Mouse (Mus musculus) midbrain, embryonic 16.5 days (tissue): ENCODE data around the gene Prkce. TPM values are rescaled to one million over a fixed set of nuclear protein-coding genes. Genes with fewer than 3 reads are reported as not detected.
A peak's percentile ranks its signal among the peaks of the same experiment; 100 is the strongest.

Experiments used
- ATAC-seq: fragments of 200-750 bp; cut with Nextera tagmentation; 2 replicates; pipeline ENCODE4 v1.8.0; 2017; ENCODE audit warnings: moderate TSS enrichment
- H3K27ac ChIP-seq: fragments of 300-500 bp; sonication (generic); 2 replicates; pipeline ENCODE4 v1.5.1; 2014; ENCODE audit warnings: mild to moderate bottlenecking, low read length, mixed read lengths
- H3K27me3 ChIP-seq: fragments of 300-500 bp; sonication (generic); 2 replicates; pipeline ENCODE4 v1.6.1; 2014; ENCODE audit warnings: low read depth, low read length, mixed read lengths; ENCODE audit not compliant: control insufficient read depth, insufficient read depth
- H3K36me3 ChIP-seq: fragments of 300-500 bp; sonication (generic); 2 replicates; pipeline ENCODE4 v1.6.1; 2014; ENCODE audit warnings: mild to moderate bottlenecking, low read length, moderate library complexity, mixed read lengths; ENCODE audit not compliant: control insufficient read depth, insufficient read depth
- H3K4me1 ChIP-seq: fragments of 300-500 bp; sonication (generic); 2 replicates; pipeline ENCODE4 v1.6.1; 2014; ENCODE audit warnings: mild to moderate bottlenecking, low read length, mixed read lengths; ENCODE audit not compliant: control insufficient read depth, insufficient read depth
- H3K4me2 ChIP-seq: fragments of 300-500 bp; sonication (generic); 2 replicates; pipeline ENCODE4 v1.6.1; 2014; ENCODE audit warnings: mild to moderate bottlenecking, low read length, mixed read lengths
- H3K4me3 ChIP-seq: fragments of 300-500 bp; sonication (generic); 2 replicates; pipeline ENCODE4 v1.5.1; 2014; ENCODE audit warnings: low read depth, mild to moderate bottlenecking, low read length, moderate library complexity, mixed read lengths
- H3K9ac ChIP-seq: fragments of 300-500 bp; sonication (generic); 2 replicates; pipeline ENCODE4 v1.6.1; 2014; ENCODE audit warnings: low read depth, low read length, mixed read lengths
- H3K9me3 ChIP-seq: fragments of 300-500 bp; sonication (generic); replicated peaks from 2 replicates; pipeline ENCODE4 v1.6.1; 2014; ENCODE audit warnings: mild to moderate bottlenecking, low read length, mixed read lengths; ENCODE audit not compliant: control insufficient read depth, poor library complexity, severe bottlenecking
- WGBS: fragments of 180-500 bp; shearing (Covaris S2); extraction: QIAGEN DNeasy Blood & Tissue Kit; methylation state at CpG from one replicate; pipeline ENCODE4 v1.1.7; 2014; 5-methylcytosine and 5-hydroxymethylcytosine counted together
- polyA plus RNA-seq: library from polyadenylated mRNA; unstranded; fragments of >200 nt; fragmentation: Nextera tagmentation; extraction: Ambion mirVana; gene quantifications from 2 replicates; pipeline ENCODE4 v1.2.1, GENCODE M21; 2015

The Prkce gene
- polyA plus RNA-seq, 1 experiment from 2014 or later: 41.5 TPM

DNA sequence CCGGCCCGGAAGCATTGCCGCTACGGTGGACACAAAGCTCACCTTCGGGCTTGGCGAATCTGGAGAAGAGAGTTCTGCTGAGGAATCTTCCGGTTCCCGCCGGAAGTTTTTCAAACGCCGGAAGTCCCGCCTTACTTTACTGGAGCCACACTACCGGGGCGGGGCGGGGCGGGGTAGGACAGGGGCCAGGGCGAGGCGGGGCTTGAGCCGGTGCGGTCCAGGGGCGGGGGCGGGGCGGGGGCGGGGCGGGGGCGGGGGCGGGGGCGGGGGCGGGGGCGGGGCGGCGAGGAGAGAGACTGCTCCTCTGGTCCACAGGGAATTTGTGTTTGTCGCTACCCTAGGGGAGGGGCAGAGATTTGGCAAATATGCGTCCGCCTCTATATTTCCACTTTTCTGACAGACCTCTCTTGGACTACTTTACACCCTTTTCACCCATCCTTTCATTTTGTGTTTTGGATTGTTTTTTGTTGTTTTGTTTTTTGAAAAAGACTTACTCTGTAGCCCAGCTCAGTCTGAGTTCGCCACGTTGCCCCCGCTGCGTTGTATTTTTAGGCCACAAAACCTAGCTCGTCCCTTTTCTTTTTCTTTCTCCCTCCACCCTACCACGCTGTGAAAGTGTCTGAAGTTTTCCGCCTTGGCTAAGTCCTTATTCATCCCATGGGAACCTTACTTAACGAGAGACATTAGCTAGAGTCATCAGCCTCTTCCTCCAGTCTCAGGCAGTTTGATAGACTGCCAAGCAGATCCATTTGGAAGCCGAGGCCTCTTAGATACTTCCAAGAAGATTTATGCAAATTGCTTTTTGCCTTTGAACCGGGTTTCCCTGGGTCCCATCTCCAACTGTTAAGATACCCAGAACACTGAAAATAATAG is 22.3 kb upstream of the Prkce start, which contains the start of gene Srbd1:
Gene Srbd1, minus strand, starts transcription at position 97 of the 873 bp plus-strand sequence.
- peak within 1 kb of the TSS; percentile 68 for H3K9ac ChIP-seq
- H3K4me2 ChIP-seq: peak within 1 kb of the TSS; percentile 96
- no peaks in the 10 kb centered on the region for H3K9me3 ChIP-seq
- no peaks in the 10 kb centered on the region; the same call in 1 of the 2 replicates for H3K36me3 ChIP-seq
- H3K27me3 ChIP-seq: no peaks in the 10 kb centered on the region
- peak within 1 kb of the TSS; percentile 59 for H3K27ac ChIP-seq
- ATAC-seq: peak; percentile 94
- WGBS: under 1% methylated on average over 31 of the region's 45 CpGs
- H3K4me3 ChIP-seq: peak within 1 kb of the TSS; percentile 50
- peaks cover 8% of the 10 kb centered on the region for H3K4me1 ChIP-seq

DNA sequence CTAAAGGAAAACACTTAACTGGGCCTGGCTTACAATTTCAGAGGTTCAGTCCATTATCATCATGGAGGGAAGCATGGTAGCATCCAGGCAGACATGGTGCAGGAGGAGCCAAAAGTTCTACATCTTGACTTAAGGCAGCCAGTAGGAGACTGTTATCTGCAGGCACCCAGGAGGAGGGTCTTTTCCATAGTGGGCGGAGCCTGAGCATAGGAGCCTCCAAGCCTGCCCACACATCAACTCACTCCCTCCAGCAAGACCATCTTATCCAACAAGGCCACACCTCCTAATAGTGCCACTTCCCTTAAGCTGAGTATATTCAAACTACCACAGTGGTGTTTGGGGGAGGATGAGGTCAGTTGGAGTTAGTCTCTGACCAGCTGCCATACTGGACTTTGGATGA is 17.9 kb upstream of the Prkce start:
- no peak overlapping the region for H3K4me2 ChIP-seq
- ATAC-seq: no peak
- no peak overlapping the region for H3K27ac ChIP-seq
- WGBS: 100% methylated on average over 1 of the region's 1 CpGs
- H3K36me3 ChIP-seq: no peaks in the 10 kb centered on the region
- no peaks in the 10 kb centered on the region for H3K27me3 ChIP-seq
- H3K4me1 ChIP-seq: peaks cover 2% of the 10 kb centered on the region; the same call in 1 of the 2 replicates
- H3K4me3 ChIP-seq: no peak overlapping the region
- H3K9me3 ChIP-seq: no peaks in the 10 kb centered on the region
- H3K9ac ChIP-seq: no peak overlapping the region

DNA sequence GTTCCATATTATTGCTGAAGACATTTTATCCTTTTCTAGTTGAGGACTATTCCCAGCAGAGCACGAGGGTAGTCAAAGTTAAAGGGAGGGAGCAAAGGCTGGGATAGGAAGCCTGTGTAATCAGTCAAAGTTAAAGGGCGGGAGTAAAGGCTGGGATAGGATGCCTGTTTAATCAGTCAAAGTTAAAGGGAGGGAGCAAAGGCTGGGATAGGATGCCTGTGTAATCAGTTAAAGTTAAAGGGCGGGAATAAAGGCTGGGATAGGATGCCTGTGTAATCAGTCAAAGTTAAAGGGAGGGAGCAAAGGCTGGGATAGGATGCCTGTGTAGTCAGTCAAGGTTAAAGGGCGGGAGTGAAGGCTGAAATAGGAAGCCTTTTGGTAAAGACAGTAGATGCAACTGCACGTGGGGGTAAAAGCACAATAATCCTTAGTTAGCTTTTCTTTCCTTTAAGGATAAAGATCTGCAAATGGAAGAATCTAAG is 16.7 kb upstream of the Prkce start:
- Histone ChIP-seq H3K27ac (no peak overlapping the region), H3K36me3 (no peaks in the 10 kb centered on the region), H3K4me2 (peak overlapping the region; percentile 30; the same call in 1 of the 2 replicates), H3K9me3 (no peaks in the 10 kb centered on the region), H3K4me1 (peaks cover 2% of the 10 kb centered on the region; the same call in 1 of the 2 replicates), H3K4me3 (no peak overlapping the region), H3K27me3 (no peaks in the 10 kb centered on the region), H3K9ac (no peak overlapping the region)
- 10% methylated on average over 5 of the region's 5 CpGs for WGBS
- peak; percentile 98 for ATAC-seq

DNA sequence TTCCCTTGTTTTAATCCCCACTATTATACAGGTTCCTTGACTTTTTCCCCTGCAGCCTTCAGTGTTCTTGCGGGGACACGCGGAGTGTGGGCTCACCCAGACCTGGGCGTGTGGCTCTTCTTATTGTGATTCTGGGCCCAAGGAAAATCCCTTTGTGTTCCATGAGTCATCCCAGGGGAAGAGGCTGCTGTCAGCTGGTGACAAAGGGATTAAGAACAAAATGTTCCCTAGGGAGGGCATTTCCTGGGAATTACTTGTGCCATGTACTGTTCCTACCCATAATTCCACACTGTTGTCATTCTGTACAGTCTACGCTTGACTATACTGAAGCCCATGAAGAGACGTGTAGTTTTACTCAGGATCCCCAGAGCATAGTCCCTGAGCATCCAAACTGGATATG is 10.6 kb upstream of the Prkce start:
- Histone ChIP-seq H3K9me3 (no peaks in the 10 kb centered on the region), H3K27me3 (no peaks in the 10 kb centered on the region), H3K4me1 (no peaks in the 10 kb centered on the region), H3K27ac (no peak overlapping the region), H3K9ac (no peak overlapping the region), H3K4me2 (no peak overlapping the region), H3K36me3 (no peaks in the 10 kb centered on the region), H3K4me3 (no peak overlapping the region)
- 67% methylated on average over 6 of the region's 6 CpGs for WGBS
- ATAC-seq: no peak

DNA sequence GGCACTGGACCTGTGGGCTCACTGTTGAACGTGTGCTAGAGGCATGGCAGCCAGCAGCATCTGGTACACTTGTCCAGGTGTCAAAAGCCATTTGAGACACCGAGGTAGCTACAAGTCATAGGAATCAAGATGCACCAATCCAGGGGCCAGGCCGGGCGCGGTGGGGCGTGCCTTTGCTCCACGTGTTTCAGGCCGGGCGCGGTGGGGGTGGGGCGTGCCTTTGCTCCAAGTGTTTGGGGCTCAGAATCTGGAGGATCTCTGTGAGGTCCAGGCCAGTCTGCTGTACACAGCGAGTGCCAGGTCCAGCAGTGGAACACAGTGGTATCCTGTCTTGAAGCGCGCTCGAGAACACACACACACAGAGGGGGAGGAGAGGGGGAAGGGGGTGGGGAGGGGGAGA is 4.9 kb upstream of the Prkce start:
- ATAC-seq: no peak
- no peaks in the 10 kb centered on the region for H3K27me3 ChIP-seq
- no peak overlapping the region for H3K4me3 ChIP-seq
- no peak overlapping the region for H3K4me2 ChIP-seq
- H3K36me3 ChIP-seq: no peaks in the 10 kb centered on the region
- H3K9ac ChIP-seq: no peak overlapping the region
- H3K9me3 ChIP-seq: no peaks in the 10 kb centered on the region
- peaks cover 6% of the 10 kb centered on the region; the same call in 1 of the 2 replicates for H3K4me1 ChIP-seq
- no peak overlapping the region for H3K27ac ChIP-seq
- 55% methylated on average over 15 of the region's 15 CpGs for WGBS

DNA sequence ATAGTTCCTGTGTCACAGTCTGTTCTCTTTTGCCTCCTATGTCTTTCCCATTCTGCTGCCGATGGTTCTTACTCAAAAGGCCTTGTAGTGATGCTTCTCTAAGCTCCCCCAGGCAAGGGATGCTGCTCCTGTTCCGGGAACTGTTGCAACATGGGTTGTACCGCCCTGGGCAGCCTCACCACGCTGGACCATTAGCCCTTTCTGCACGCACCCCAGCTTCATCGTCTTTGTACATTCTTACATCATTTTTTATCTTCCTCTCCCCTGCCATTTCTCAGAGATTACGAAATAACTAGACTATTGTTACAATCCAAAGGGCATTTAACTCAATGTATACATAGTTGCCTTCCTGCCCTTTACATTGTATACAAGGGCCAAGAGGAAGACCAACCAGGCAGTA is 3.2 kb upstream of the Prkce start:
- H3K9ac ChIP-seq: no peak overlapping the region
- H3K4me2 ChIP-seq: no peak overlapping the region
- H3K36me3 ChIP-seq: no peaks in the 10 kb centered on the region
- no peaks in the 10 kb centered on the region for H3K27me3 ChIP-seq
- no peak overlapping the region for H3K4me3 ChIP-seq
- H3K4me1 ChIP-seq: peaks cover 11% of the 10 kb centered on the region; the same call in 1 of the 2 replicates
- H3K27ac ChIP-seq: no peak overlapping the region
- ATAC-seq: no peak
- 81% methylated on average over 7 of the region's 7 CpGs for WGBS
- H3K9me3 ChIP-seq: no peaks in the 10 kb centered on the region

DNA sequence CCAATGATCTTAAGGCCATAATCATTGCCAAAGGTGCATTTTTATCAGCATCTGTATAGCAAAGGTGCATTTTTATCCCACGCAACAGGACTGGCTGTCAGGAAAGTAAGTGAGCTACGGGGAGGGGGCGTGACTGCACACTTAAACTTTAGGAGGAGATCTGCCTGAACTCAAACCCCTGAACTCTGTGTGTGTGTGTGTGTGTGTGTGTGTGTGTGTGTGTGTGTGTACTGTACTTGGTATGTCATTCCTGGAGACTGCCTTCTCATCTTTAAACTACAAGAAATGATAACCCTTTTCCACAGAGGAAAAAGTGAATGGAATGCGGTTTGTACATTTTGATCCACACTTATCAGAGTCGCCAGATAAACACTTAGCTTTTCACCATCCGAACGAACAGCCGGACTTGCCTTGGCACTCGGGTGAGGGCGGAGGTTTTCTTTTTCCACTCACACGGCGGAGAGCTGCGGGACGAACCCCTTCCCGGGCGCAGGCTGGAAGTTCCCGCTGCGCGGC is 1.5 kb upstream of the Prkce start:
- peak overlapping the region; percentile 55 for H3K4me3 ChIP-seq
- peak overlapping the region; percentile 78 for H3K27ac ChIP-seq
- WGBS: 3% methylated on average over 19 of the region's 19 CpGs
- H3K9me3 ChIP-seq: no peaks in the 10 kb centered on the region
- no peak for ATAC-seq
- H3K27me3 ChIP-seq: no peaks in the 10 kb centered on the region
- peak overlapping the region; percentile 70 for H3K9ac ChIP-seq
- H3K36me3 ChIP-seq: no peaks in the 10 kb centered on the region
- H3K4me1 ChIP-seq: peaks cover 24% of the 10 kb centered on the region
- peak overlapping the region; percentile 72 for H3K4me2 ChIP-seq

DNA sequence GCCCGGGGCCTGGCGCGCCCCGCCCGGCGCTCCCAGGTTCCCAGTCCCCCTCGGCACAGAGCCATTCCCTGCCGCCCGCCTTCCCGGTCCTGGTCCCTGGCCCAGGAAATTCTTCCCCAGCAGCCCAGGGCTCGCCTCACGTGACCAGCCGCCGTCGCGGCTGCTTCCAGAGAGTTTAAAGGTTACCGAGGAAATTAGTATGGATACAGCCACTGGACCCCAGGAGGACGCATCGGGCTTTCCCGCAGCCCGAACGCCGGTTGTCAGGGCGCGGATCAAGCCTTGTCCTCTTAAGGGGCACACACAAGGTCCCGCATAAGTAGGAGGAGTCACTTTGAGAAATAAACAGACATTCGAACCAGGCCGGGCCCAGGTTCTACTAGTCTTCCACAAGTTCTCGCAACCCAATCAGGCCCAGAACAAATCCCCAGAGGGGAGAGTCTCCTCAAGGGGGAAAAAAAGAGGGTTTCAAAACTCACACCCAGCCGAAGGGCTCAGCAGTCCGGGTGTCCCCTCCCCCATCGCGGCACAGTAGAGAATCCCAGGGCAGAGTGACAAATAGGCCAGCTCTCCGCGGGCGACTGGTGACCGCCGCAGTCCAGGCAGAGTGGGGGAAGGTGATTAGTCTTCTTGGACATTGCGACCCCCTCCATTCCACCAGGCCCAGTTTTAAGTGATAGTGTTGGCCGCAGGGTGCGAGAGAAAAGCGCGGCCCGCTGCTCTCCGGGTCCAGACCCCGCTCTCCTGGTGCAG is 842 bp upstream of the Prkce start:
- H3K9ac ChIP-seq: peak overlapping the region; percentile 70
- peak overlapping the region; percentile 55 for H3K4me3 ChIP-seq
- peak overlapping the region; percentile 72 for H3K4me2 ChIP-seq
- peak; percentile 52 for ATAC-seq
- peak overlapping the region; percentile 78 for H3K27ac ChIP-seq
- H3K27me3 ChIP-seq: no peaks in the 10 kb centered on the region
- WGBS: under 1% methylated on average over 46 of the region's 46 CpGs
- no peaks in the 10 kb centered on the region for H3K9me3 ChIP-seq
- peaks cover 24% of the 10 kb centered on the region for H3K4me1 ChIP-seq
- H3K36me3 ChIP-seq: no peaks in the 10 kb centered on the region
